Mouse (Mus musculus) CH12F3 (cell line): ENCODE results near the gene Rpl34.

Experiments used
- in situ Hi-C: fragments of 300-500 bp; cut with MboI; formaldehyde crosslinking; loops from 2 replicates; pipeline ENCODE4 v1.14.3; 2020; ENCODE audit warnings: low sequenced_read_pairs

Gene Rpl34

DNA sequence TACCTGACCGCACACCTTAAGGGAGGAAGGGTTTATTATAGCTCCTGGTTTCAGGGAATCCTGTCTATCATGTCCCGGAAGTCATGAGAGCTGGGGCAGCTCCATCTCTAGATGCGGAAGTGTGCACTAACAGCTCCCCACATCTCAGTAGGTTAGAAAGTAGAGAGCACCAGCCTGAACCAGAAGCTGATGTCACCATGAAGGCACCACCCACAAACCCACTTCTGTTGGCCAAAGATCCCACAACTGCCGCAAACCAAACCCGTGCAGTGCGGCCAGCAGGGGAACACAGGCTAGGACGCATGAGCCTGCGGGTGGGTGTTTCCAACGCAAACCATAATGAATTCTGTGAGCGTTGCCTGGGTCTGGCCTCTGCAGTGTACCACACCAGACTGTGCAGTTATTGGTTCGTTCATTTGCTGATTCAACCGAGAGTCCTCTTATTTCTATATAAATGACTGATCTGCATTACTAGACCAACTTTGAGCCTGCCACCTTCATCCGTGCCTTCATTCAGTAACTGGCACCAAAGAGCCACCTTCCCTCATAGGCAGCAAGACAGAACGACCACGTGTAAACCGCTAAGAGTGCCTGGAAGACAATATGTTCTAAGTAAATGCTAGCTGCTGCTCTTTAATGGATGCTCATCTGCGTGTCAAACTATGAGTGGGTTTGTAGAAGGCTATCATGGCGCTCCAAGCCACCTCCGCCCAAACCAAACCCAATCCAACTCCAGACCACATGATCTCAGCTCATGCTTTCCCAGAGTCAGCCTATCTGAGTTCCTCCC, 52.3 kb downstream of the Rpl34 start:
- in situ Hi-C loops, result no loop called here
